Mouse (Mus musculus): ENCODE results near the gene Kcnj6. TPM values are rescaled to one million over a fixed set of nuclear protein-coding genes. Genes with fewer than 3 reads are reported as not detected.
"Not testable (repeated sequence)": the region's sequence is repeated elsewhere in the genome, so short reads cannot be mapped to it uniquely, and the experiment has no call there.

The Kcnj6 gene
- polyA plus RNA-seq, 1 experiment, result not detected

GRCm38 (mm10) chr16:94816391-94816790 is 181.1 kb downstream of the Kcnj6 start:
- peaks cover 1% of the 10 kb centered on the region for H3K27me3 ChIP-seq (ENCODE audit: control insufficient read depth, insufficient read depth, insufficient read length)
- H3ac ChIP-seq (ENCODE audit: control insufficient read depth, insufficient read length, low read depth), result no peak overlapping the region
- TF ChIP-seq CEBPB (IDR thresholded peaks at IDR 0.05; ENCODE audit: low read depth) (no peak), USF1 (IDR thresholded peaks at IDR 0.05; ENCODE audit: low read depth) (no peak), MYOG (IDR thresholded peaks at IDR 0.05; ENCODE audit: control insufficient read depth, extremely low read depth, insufficient read length) (no peak), FOSL1 (IDR thresholded peaks at IDR 0.05; ENCODE audit: insufficient read depth, low read length, poor library complexity, severe bottlenecking) (no peak)
- H3K4me3 ChIP-seq (ENCODE audit: insufficient read depth, poor library complexity, severe bottlenecking), result no peak overlapping the region
- H3K79me2 ChIP-seq (ENCODE audit: control insufficient read depth, insufficient read depth), result no peaks in the 10 kb centered on the region
- no peaks in the 10 kb centered on the region for H3K79me3 ChIP-seq (ENCODE audit: low read depth)
- H3K36me3 ChIP-seq (ENCODE audit: control insufficient read depth, insufficient read depth), result no peaks in the 10 kb centered on the region

- H3ac ChIP-seq (ENCODE audit: control insufficient read depth, insufficient read length, low read depth), result no peak overlapping the region
- no peaks in the 10 kb centered on the region for H3K27me3 ChIP-seq (ENCODE audit: control insufficient read depth, insufficient read depth, insufficient read length)
- H3K79me3 ChIP-seq (ENCODE audit: low read depth), result no peaks in the 10 kb centered on the region
- H3K36me3 ChIP-seq (ENCODE audit: control insufficient read depth, insufficient read depth), result no peaks in the 10 kb centered on the region
- no peaks in the 10 kb centered on the region for H3K79me2 ChIP-seq (ENCODE audit: control insufficient read depth, insufficient read depth)
- H3K4me3 ChIP-seq (ENCODE audit: insufficient read depth, poor library complexity, severe bottlenecking), result no peak overlapping the region
- no peak for TF ChIP-seq CEBPB (IDR thresholded peaks at IDR 0.05; ENCODE audit: low read depth)
- no peak for TF ChIP-seq MYOG (IDR thresholded peaks at IDR 0.05; ENCODE audit: control insufficient read depth, extremely low read depth, insufficient read length)
Observed at GRCm38 (mm10) chr16:94815891-94816290, 181.6 kb downstream of the Kcnj6 start.

DNA sequence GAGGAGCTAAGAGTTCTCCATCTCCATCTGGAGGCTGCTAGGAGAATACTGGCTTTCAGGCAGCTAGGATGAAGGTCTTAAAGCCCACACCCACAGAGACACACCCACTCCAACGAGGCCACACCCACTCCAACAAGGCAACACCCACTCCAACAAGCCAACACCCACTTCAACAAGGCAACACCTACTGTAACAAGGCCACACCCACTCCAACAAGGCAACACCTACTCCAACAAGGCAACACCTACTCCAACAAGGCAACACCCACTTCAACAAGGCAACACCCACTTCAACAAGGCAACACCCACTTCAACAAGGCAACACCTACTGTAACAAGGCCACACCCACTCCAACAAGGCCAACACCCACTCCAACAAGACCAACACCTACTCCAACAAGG is 188.2 kb downstream of the Kcnj6 start:
- not testable (repeated sequence) for H3K4me3 ChIP-seq (ENCODE audit: insufficient read depth, poor library complexity, severe bottlenecking); H3K79me2 ChIP-seq (ENCODE audit: control insufficient read depth, insufficient read depth); H3ac ChIP-seq (ENCODE audit: control insufficient read depth, insufficient read length, low read depth); H3K79me3 ChIP-seq (ENCODE audit: low read depth); H3K36me3 ChIP-seq (ENCODE audit: control insufficient read depth, insufficient read depth); H3K27me3 ChIP-seq (ENCODE audit: control insufficient read depth, insufficient read depth, insufficient read length)

- TF ChIP-seq CTCF (IDR thresholded peaks at IDR 0.05; ENCODE audit: control insufficient read depth, insufficient read depth, insufficient read length), result no peak
- no peak for TF ChIP-seq CEBPB (IDR thresholded peaks at IDR 0.05; ENCODE audit: low read depth)
- TF ChIP-seq MYOG (IDR thresholded peaks at IDR 0.05; ENCODE audit: control insufficient read depth, extremely low read depth, insufficient read length), result no peak
- TF ChIP-seq USF1 (IDR thresholded peaks at IDR 0.05; ENCODE audit: low read depth), result no peak
- TF ChIP-seq MYOD1 (IDR thresholded peaks at IDR 0.05; ENCODE audit: control insufficient read depth, insufficient read length, low read depth), result no peak
- no peak for TF ChIP-seq MAX (IDR thresholded peaks at IDR 0.05)
- TF ChIP-seq FOSL1 (IDR thresholded peaks at IDR 0.05; ENCODE audit: insufficient read depth, low read length, poor library complexity, severe bottlenecking), result no peak
- Histone ChIP-seq H3K36me3 (ENCODE audit: control insufficient read depth, insufficient read depth) (no peaks in the 10 kb centered on the region), H3ac (ENCODE audit: control insufficient read depth, insufficient read length, low read depth) (no peak overlapping the region), H3K79me3 (ENCODE audit: low read depth) (no peaks in the 10 kb centered on the region), H3K27me3 (ENCODE audit: control insufficient read depth, insufficient read depth, insufficient read length) (peaks cover 12% of the 10 kb centered on the region), H3K4me3 (ENCODE audit: insufficient read depth, poor library complexity, severe bottlenecking) (no peak overlapping the region), H3K79me2 (ENCODE audit: control insufficient read depth, insufficient read depth) (no peaks in the 10 kb centered on the region)
Observed at GRCm38 (mm10) chr16:94798241-94798640, 199.3 kb downstream of the Kcnj6 start.

DNA sequence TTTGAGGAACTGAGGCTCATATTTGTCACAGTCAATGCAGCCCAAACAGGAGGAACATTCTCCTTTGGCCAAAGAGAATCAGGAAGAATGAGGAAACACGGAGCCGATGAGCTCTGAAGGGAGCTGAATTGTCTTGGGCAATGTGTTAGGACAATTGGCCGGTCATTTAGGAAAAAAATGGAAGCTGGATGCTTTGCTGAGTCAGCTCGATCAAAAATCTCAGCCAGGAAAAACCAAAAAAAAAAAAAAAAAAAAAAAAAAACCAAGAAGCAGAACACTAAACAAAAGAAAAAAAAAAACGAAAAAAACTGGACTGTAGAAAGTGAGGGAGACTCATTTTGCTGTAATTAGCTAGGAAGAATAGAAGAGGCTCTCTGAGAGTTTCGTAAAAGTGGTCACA is 200.1 kb downstream of the Kcnj6 start:
- Histone ChIP-seq H3K79me2 (ENCODE audit: control insufficient read depth, insufficient read depth) (no peaks in the 10 kb centered on the region), H3ac (ENCODE audit: control insufficient read depth, insufficient read length, low read depth) (no peak overlapping the region), H3K36me3 (ENCODE audit: control insufficient read depth, insufficient read depth) (no peaks in the 10 kb centered on the region), H3K79me3 (ENCODE audit: low read depth) (no peaks in the 10 kb centered on the region), H3K27me3 (ENCODE audit: control insufficient read depth, insufficient read depth, insufficient read length) (peaks cover 19% of the 10 kb centered on the region), H3K4me3 (ENCODE audit: insufficient read depth, poor library complexity, severe bottlenecking) (no peak overlapping the region)
- no peak for TF ChIP-seq FOSL1 (IDR thresholded peaks at IDR 0.05; ENCODE audit: insufficient read depth, low read length, poor library complexity, severe bottlenecking)
- TF ChIP-seq CTCF (IDR thresholded peaks at IDR 0.05; ENCODE audit: control insufficient read depth, insufficient read depth, insufficient read length), result no peak
- no peak for TF ChIP-seq MAX (IDR thresholded peaks at IDR 0.05)
- no peak for TF ChIP-seq MYOD1 (IDR thresholded peaks at IDR 0.05; ENCODE audit: control insufficient read depth, insufficient read length, low read depth)
- no peak for TF ChIP-seq CEBPB (IDR thresholded peaks at IDR 0.05; ENCODE audit: low read depth)
- no peak for TF ChIP-seq MYOG (IDR thresholded peaks at IDR 0.05; ENCODE audit: control insufficient read depth, extremely low read depth, insufficient read length)
- no peak for TF ChIP-seq USF1 (IDR thresholded peaks at IDR 0.05; ENCODE audit: low read depth)

DNA sequence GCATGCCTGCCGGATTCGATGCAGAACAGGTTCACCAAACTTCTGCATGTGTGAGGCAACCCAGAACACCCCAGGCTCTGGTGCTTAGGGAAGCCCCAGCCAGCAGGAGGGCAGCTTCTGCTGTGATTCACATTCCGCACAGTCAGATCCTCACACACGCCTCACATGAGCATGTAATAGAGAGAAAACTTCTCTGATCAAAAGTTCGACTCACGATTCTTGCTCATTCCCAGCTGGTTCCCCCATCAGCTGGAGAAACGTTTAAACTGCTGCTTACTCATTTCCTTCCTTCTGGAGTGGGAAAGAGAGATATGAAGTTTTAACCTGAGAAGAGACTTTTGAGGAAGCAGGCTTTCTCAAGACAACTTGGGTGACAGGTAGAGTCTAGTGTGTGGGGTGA is 204.5 kb downstream of the Kcnj6 start:
- Histone ChIP-seq H3K27me3 (ENCODE audit: control insufficient read depth, insufficient read depth, insufficient read length) (peaks cover 33% of the 10 kb centered on the region), H3K36me3 (ENCODE audit: control insufficient read depth, insufficient read depth) (no peaks in the 10 kb centered on the region), H3K79me3 (ENCODE audit: low read depth) (no peaks in the 10 kb centered on the region), H3K79me2 (ENCODE audit: control insufficient read depth, insufficient read depth) (no peaks in the 10 kb centered on the region), H3K4me3 (ENCODE audit: insufficient read depth, poor library complexity, severe bottlenecking) (no peak overlapping the region), H3ac (ENCODE audit: control insufficient read depth, insufficient read length, low read depth) (no peak overlapping the region)
- no peak for TF ChIP-seq CTCF (IDR thresholded peaks at IDR 0.05; ENCODE audit: control insufficient read depth, insufficient read depth, insufficient read length)
- no peak for TF ChIP-seq USF1 (IDR thresholded peaks at IDR 0.05; ENCODE audit: low read depth)
- TF ChIP-seq MAX (IDR thresholded peaks at IDR 0.05), result no peak
- no peak for TF ChIP-seq MYOG (IDR thresholded peaks at IDR 0.05; ENCODE audit: control insufficient read depth, extremely low read depth, insufficient read length)
- no peak for TF ChIP-seq MYOD1 (IDR thresholded peaks at IDR 0.05; ENCODE audit: control insufficient read depth, insufficient read length, low read depth)
